Mouse (Mus musculus): Measurements from ENCODE around the gene Bicd2. TPM values are rescaled to one million over a fixed set of nuclear protein-coding genes. Genes with fewer than 3 reads are reported as not detected.

Bicd2 gene
- polyA plus RNA-seq, 1 experiment from 2014 or later = 5.8 TPM

DNA sequence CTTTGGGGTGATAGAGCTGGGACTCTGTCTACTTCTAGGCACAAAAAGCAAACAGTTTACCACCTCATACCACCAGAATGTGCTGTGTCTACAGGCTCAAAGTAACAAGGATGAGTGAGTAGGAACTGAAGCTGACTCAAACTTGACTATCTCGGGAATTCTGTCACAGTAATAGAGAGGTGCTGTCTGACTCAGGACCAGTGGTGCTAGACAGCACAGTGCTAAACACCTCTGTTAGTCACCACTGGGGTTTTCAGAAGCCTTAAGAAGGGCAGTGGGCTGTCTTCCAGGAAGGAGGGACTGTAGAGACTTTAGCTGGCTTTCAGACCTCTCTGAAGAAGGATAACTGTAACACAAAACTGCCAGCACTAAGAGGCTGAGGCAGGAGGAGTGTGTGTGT lies 55.4 kb downstream of the Bicd2 start:
- Histone ChIP-seq H3K27ac (ENCODE audit: low read depth) (no peak overlapping the region), H3K9ac (replicated peaks) (no peak overlapping the region), H3K36me3 (replicated peaks; ENCODE audit: insufficient read depth, low read length) (no peaks in the 10 kb centered on the region), H3K9me3 (ENCODE audit: low read length) (no peaks in the 10 kb centered on the region), H3K4me2 (ENCODE audit: low read depth, low read length) (no peak overlapping the region), H3K4me3 (ENCODE audit: low read depth, low read length) (no peak overlapping the region), H3K4me1 (ENCODE audit: insufficient read depth) (peaks cover 8% of the 10 kb centered on the region; the same call in 1 of the 2 replicates), H3K27me3 (ENCODE audit: insufficient read depth, low read length) (no peaks in the 10 kb centered on the region)
- TF ChIP-seq EP300 (IDR thresholded peaks at IDR 0.05; ENCODE audit: low read depth) (no peak), CTCF (IDR thresholded peaks at IDR 0.05; ENCODE audit: low read depth) (no peak)
- 43% methylated on average over 1 of the region's 1 CpGs for WGBS (ENCODE audit: insufficient replicate concordance)
- ATAC-seq (no peak), DNase-seq (no peak)

- H3K4me3 ChIP-seq (ENCODE audit: low read depth, low read length) = no peak overlapping the region
- H3K4me2 ChIP-seq (ENCODE audit: low read depth, low read length) = no peak overlapping the region
- H3K27me3 ChIP-seq (ENCODE audit: insufficient read depth, low read length) = no peaks in the 10 kb centered on the region
- TF ChIP-seq EP300 (IDR thresholded peaks at IDR 0.05; ENCODE audit: low read depth) = no peak
- no peak for TF ChIP-seq CTCF (IDR thresholded peaks at IDR 0.05; ENCODE audit: low read depth)
- H3K9me3 ChIP-seq (ENCODE audit: low read length) = no peaks in the 10 kb centered on the region
- H3K9ac ChIP-seq (replicated peaks) = no peak overlapping the region
- WGBS (ENCODE audit: insufficient replicate concordance) = 50% methylated on average over 8 of the region's 8 CpGs
- no peak for ATAC-seq
- H3K36me3 ChIP-seq (replicated peaks; ENCODE audit: insufficient read depth, low read length) = no peaks in the 10 kb centered on the region
- no peak for DNase-seq
- no peak overlapping the region for H3K27ac ChIP-seq (ENCODE audit: low read depth)
- peaks cover 8% of the 10 kb centered on the region; the same call in 1 of the 2 replicates for H3K4me1 ChIP-seq (ENCODE audit: insufficient read depth)
Observed at GRCm38 (mm10) chr13:49398191-49398590, 56.8 kb downstream of the Bicd2 start.

GRCm38 (mm10) chr13:49400139-49400538 lies 58.8 kb downstream of the Bicd2 start:
- peak; percentile 51 for ATAC-seq

GRCm38 (mm10) chr13:49402628-49403027 lies 61.2 kb downstream of the Bicd2 start:
- WGBS (ENCODE audit: insufficient replicate concordance) = 43% methylated on average over 2 of the region's 2 CpGs

More at GRCm38 (mm10) chr13:49400139-49400538, 58.8 kb downstream of the Bicd2 start:
- no peaks in the 10 kb centered on the region for H3K36me3 ChIP-seq (replicated peaks; ENCODE audit: insufficient read depth, low read length)
- H3K4me2 ChIP-seq (ENCODE audit: low read depth, low read length) = no peak overlapping the region
- H3K27ac ChIP-seq (ENCODE audit: low read depth) = no peak overlapping the region
- H3K27me3 ChIP-seq (ENCODE audit: insufficient read depth, low read length) = no peaks in the 10 kb centered on the region
- 0 out of 2 replicates have a peak, but pooled peaks cover 3% of the 10 kb centered on the region for H3K4me1 ChIP-seq (ENCODE audit: insufficient read depth)
- H3K9ac ChIP-seq (replicated peaks) = no peak overlapping the region
- peak; percentile 56 for DNase-seq
- 44% methylated on average over 6 of the region's 6 CpGs for WGBS (ENCODE audit: insufficient replicate concordance)
- TF ChIP-seq CTCF (IDR thresholded peaks at IDR 0.05; ENCODE audit: low read depth) (peak; percentile 68), EP300 (IDR thresholded peaks at IDR 0.05; ENCODE audit: low read depth) (no peak)
- no peak overlapping the region for H3K4me3 ChIP-seq (ENCODE audit: low read depth, low read length)
- no peaks in the 10 kb centered on the region for H3K9me3 ChIP-seq (ENCODE audit: low read length)

GRCm38 (mm10) chr13:49407795-49408194 lies 66.4 kb downstream of the Bicd2 start:
- DNase-seq (no peak), ATAC-seq (no peak)
- Histone ChIP-seq H3K27ac (ENCODE audit: low read depth) (no peak overlapping the region), H3K4me2 (ENCODE audit: low read depth, low read length) (no peak overlapping the region), H3K27me3 (ENCODE audit: insufficient read depth, low read length) (no peaks in the 10 kb centered on the region), H3K4me1 (ENCODE audit: insufficient read depth) (no peaks in the 10 kb centered on the region), H3K4me3 (ENCODE audit: low read depth, low read length) (no peak overlapping the region), H3K36me3 (replicated peaks; ENCODE audit: insufficient read depth, low read length) (no peaks in the 10 kb centered on the region), H3K9me3 (ENCODE audit: low read length) (no peaks in the 10 kb centered on the region), H3K9ac (replicated peaks) (no peak overlapping the region)
- TF ChIP-seq CTCF (IDR thresholded peaks at IDR 0.05; ENCODE audit: low read depth) = no peak
- no peak for TF ChIP-seq EP300 (IDR thresholded peaks at IDR 0.05; ENCODE audit: low read depth)

More at GRCm38 (mm10) chr13:49402628-49403027, 61.2 kb downstream of the Bicd2 start:
- H3K27me3 ChIP-seq (ENCODE audit: insufficient read depth, low read length) = no peaks in the 10 kb centered on the region
- H3K9ac ChIP-seq (replicated peaks) = no peak overlapping the region
- peak; percentile 69 for ATAC-seq
- no peaks in the 10 kb centered on the region for H3K4me1 ChIP-seq (ENCODE audit: insufficient read depth)
- H3K4me3 ChIP-seq (ENCODE audit: low read depth, low read length) = no peak overlapping the region
- H3K4me2 ChIP-seq (ENCODE audit: low read depth, low read length) = no peak overlapping the region
- TF ChIP-seq EP300 (IDR thresholded peaks at IDR 0.05; ENCODE audit: low read depth) (no peak), CTCF (IDR thresholded peaks at IDR 0.05; ENCODE audit: low read depth) (no peak)
- DNase-seq = no peak
- H3K9me3 ChIP-seq (ENCODE audit: low read length) = no peaks in the 10 kb centered on the region
- no peaks in the 10 kb centered on the region for H3K36me3 ChIP-seq (replicated peaks; ENCODE audit: insufficient read depth, low read length)
- H3K27ac ChIP-seq (ENCODE audit: low read depth) = no peak overlapping the region

GRCm38 (mm10) chr13:49420754-49421605 lies 79.6 kb downstream of the Bicd2 start, which contains the start of gene Ippk:
Ippk (plus strand) TSS chr13:49421249.
- no peaks in the 10 kb centered on the region for H3K36me3 ChIP-seq (replicated peaks; ENCODE audit: insufficient read depth, low read length)
- WGBS (ENCODE audit: insufficient replicate concordance) = 1% methylated on average over 67 of the region's 69 CpGs
- H3K27ac ChIP-seq (ENCODE audit: low read depth) = peak within 1 kb of the TSS; percentile 86
- TF ChIP-seq EP300 (IDR thresholded peaks at IDR 0.05; ENCODE audit: low read depth) (peak; percentile 47; the same call in 1 of the 2 replicates), CTCF (IDR thresholded peaks at IDR 0.05; ENCODE audit: low read depth) (no peak; the same call in 1 of the 2 replicates)
- H3K9ac ChIP-seq (replicated peaks) = peak within 1 kb of the TSS; percentile 74
- peak within 1 kb of the TSS; percentile 89 for H3K4me3 ChIP-seq (ENCODE audit: low read depth, low read length)
- DNase-seq = peak; percentile 99
- H3K4me2 ChIP-seq (ENCODE audit: low read depth, low read length) = peak within 1 kb of the TSS; percentile 98
- peak; percentile 98 for ATAC-seq
- no peaks in the 10 kb centered on the region for H3K9me3 ChIP-seq (ENCODE audit: low read length)
- H3K27me3 ChIP-seq (ENCODE audit: insufficient read depth, low read length) = no peaks in the 10 kb centered on the region
- peaks cover 43% of the 10 kb centered on the region for H3K4me1 ChIP-seq (ENCODE audit: insufficient read depth)
